Mouse (Mus musculus) lung, postnatal 0 days (tissue): ENCODE data around the gene Plekhm2.

Source experiments
- CTCF ChIP-seq: IDR thresholded peaks from 2 replicates; pipeline ENCODE4 v1.5.1; 2016; ENCODE audit warnings: antibody characterized with exemption, mild to moderate bottlenecking
- EP300 ChIP-seq: IDR thresholded peaks from 2 replicates; pipeline ENCODE4 v1.6.1; 2016; ENCODE audit warnings: antibody characterized with exemption, mild to moderate bottlenecking, control low read depth

GRCm38 (mm10) chr4:141603921-141604320 is 60.8 kb downstream of the Plekhm2 start:
- TF ChIP-seq EP300 (no peak), CTCF (no peak)
